Mouse (Mus musculus) monocyte, adult 2 months (primary cell): ENCODE results near the gene Slc16a5.
A peak's percentile ranks its signal among the peaks of the same experiment; 100 is the strongest.
"Not testable (repeated sequence)": the region's sequence is repeated elsewhere in the genome, so short reads cannot be mapped to it uniquely, and the experiment has no call there.

Experiments used
- DNase-seq, 2 experiments: peaks; one replicate each; pipeline ENCODE4 v3.0.0; 2022; ENCODE audit warnings: low spot score in 2 of 2, low read depth in 1 of 2

Slc16a5 gene

GRCm38 (mm10) chr11:115447321-115447885 is 14.9 kb upstream of the Slc16a5 start:
- DNase-seq, result no peak

- DNase-seq, result no peak
Observed at GRCm38 (mm10) chr11:115448075-115448474, 14.2 kb upstream of the Slc16a5 start.

GRCm38 (mm10) chr11:115448998-115449397 is 13.3 kb upstream of the Slc16a5 start:
- DNase-seq, result no peak

DNA sequence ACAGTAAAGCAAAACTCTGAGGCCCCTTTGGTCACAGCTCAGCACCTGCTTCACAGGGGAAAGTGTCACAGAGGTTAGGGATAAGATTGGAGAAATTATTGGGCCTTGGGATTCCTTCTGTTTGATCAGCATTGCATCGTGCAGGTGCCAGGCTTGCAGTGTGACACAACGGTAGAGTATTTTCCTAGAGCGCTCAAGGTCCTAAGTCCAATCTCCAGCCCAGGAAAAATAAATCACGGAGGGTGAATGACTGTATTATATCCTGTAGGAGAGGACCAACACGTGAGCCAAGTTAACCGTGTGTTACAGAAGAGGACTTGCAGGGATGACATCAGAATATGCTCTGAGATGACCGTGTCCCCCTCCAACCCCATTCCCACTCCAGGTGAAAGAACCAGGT is 12.1 kb upstream of the Slc16a5 start:
- no peak for DNase-seq

- no peak for DNase-seq
Observed at GRCm38 (mm10) chr11:115451781-115452241, 10.5 kb upstream of the Slc16a5 start.

DNA sequence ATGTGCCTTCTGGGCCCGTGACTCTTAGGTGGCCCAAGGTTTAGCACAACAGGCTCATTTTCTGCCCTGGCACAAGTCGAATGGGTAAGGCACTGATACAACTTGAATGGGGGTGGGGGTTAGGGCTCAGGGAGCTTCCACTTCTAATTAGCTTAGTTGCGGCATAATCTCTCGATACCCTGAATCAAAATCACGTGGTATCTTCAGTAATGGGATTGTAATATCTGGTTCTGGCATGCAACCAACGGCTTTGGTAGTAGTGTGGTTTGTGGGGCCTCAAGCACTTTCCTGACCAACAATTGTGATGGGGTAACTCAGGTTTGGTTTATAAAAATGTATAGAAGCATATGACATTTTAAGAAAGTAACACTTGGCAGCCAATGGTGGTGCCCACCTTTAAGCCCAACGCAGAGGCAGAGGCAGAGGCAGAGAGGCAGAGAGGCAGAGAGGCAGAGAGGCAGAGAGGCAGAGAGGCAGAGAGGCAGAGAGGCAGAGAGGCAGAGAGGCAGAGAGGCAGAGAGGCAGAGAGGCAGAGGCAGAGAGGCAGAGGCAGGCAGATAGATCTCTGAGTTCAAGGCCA is 9.9 kb upstream of the Slc16a5 start:
- DNase-seq, result no peak

DNA sequence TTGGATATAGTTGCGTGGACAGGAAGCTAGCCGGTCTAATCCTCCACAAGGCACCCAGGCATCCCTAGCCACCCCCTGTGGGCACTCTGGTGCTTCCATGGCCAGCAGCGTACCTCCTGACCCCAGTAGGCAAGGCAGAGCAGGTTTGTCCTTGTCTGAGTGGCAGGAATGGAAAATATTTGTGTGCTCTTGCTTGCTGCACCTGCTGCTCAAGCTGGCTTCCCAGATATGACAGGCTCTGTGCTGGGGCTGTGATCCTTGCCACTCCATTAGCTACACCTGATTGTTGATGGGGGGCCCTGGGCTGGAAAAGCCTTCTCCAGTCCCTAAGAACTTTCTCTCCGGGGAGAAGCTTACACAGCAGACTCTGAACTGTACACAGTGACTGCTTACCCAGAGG is 9.0 kb upstream of the Slc16a5 start:
- DNase-seq, result no peak

- not testable (repeated sequence) for DNase-seq
Observed at GRCm38 (mm10) chr11:115454822-115455221, 7.5 kb upstream of the Slc16a5 start.

DNA sequence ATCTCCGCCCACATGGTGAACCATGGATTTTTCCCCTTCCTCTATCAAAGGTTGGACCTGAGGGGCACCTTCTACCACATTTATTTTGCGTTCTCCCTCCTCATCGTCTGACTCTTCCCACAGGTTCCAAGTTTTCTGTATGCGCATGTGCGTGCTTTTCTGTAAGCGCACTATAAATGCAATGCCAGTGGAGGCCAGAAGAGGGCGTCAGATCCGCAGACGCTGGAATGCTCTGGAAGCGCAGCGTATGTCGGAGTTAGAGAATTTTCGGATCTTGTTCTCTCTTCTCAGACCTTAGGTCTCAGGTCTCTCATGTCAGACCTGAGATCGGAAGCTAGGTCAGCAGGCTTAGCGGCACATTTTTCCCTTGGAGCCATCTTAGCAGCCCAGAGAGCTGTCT is 6.7 kb upstream of the Slc16a5 start:
- DNase-seq, result no peak

- no peak for DNase-seq
Observed at GRCm38 (mm10) chr11:115456182-115456581, 6.1 kb upstream of the Slc16a5 start.

DNA sequence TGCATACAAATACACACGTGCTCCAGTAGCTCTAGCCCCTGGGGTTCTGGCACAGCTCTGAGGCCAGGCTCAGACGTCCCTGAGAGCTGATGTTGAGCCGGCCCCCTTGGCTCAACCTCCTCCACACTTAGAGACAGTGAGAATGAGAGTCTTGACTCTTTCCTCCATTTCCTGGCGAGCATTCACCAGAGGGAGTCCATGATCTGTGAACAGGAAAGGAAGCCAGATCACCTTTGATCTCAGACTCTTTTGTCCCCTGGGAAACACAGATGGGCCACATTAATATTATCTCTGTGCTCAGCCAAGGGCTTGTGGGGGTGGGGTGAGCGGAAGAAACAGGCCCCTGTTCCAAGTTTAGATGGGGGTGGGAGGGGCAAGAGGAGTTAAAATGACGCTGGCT is 4.9 kb upstream of the Slc16a5 start:
- no peak for DNase-seq

DNA sequence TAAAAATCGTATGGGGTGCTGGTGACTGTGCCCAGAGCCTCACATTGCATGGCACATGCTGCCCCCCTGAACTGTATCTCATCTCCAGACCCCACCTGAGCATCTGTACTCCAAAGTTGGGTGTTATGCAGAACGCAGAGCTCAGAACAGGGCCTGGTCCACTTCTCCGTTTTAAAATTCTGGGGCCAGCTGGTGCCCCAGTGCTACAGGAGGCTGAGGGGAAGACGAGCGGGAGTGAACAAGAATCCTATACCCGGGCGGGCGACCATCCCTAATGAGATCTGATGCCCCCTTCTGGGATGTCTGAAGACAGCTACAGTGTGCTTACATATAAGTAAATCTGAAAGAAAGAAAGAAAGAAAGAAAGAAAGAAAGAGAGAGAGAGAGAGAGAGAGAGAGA is 1.3 kb upstream of the Slc16a5 start:
- no peak for DNase-seq

DNA sequence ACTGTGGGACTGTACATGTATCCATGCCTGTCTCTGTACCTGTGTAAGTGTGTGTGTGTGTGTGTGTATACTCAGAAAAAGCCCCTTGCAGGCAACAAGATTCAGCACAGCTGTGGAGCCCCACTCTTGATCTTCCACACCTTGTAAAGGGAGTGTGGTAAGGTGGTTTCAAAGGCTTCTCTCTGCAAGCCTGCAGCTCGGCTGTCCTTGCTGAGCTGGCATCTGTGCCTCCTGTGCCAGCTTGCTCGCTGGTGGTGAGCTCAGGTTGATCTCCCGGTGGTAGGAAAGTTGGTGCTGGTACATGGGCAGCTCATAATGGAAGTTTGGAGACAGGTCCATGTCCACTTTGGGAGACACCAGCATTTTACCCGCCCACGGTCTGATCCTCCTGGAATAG is 430 bp upstream of the Slc16a5 start:
- no peak for DNase-seq

GRCm38 (mm10) chr11:115463397-115463796 is 1.1 kb downstream of the Slc16a5 start:
- no peak for DNase-seq

GRCm38 (mm10) chr11:115464851-115465250 is 2.6 kb downstream of the Slc16a5 start:
- DNase-seq, result no peak

GRCm38 (mm10) chr11:115467217-115467618 is 4.9 kb downstream of the Slc16a5 start:
- no peak for DNase-seq

- no peak for DNase-seq
Observed at GRCm38 (mm10) chr11:115472183-115472582, 9.9 kb downstream of the Slc16a5 start.

DNA sequence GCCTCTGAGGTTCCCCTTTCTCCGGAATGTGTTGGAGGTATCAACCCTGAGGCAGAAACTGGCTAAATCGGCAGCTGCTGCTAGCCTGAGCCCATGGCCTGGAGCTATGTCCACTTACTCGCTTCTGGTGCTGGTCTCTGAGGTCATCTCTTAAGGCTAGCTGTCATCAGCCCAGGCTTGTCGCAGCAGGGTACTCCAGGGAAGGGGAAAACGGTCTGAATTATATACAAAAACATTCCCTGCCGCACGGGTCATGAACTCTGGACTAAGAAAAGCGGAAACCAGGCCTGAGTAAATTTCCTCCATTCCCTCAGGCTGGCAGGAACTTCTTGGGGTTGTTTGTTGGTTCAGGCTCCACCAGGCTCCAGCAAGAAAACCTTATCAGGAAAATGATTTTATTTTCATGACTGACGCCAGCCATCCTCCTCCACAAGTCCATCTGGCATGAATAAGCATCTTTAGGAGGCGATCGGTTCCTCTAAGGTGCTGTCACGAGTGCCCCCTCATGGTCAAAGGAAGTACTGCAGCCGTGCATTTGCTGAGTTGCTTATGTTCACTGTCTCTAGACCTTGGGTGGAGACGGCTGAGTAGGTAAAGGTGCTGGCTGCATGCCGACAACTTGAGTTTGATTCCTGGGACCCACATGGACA is 11.5 kb downstream of the Slc16a5 start:
- peak; percentile 83 to 85 for DNase-seq

DNA sequence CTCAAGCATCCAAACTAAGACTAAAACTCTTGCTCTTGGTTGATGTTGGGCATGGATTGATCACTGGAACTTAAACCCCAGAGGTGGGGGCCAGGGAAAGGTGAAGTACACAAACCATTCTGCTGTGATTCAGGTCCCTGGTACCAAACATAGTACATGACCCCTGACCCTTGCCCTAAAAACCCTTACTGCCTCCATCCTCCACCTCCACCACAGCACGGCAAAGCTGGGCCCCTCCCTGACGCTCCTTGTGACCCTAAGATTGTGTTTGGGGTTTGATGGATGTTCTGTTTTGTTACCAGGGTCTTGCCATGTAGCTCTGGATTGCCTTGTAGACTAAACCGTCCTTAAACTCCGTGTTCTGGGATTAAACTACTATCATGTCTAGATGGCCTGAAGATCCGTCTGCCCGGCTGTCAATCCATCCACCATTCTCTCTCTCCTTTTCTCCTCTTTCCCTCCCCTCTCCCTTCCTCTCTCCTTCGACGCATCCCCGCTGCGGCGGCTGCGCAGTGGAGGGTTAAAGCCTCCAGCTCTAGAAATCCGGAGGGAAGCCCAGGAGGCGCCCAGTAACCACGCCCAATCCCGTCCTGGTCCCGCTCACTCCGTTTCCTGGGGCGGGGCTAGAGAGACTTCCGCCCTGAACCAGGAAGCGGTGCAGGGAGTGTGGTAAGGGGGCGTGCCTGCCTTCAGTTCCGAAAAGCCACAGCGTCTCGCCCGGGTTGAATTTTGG is 12.9 kb downstream of the Slc16a5 start, which contains the start of gene Armc7:
TSS of gene Armc7 (plus strand) at position 643 of the 733 bp plus-strand sequence.
- DNase-seq, result peak; percentile 83 to 86

DNA sequence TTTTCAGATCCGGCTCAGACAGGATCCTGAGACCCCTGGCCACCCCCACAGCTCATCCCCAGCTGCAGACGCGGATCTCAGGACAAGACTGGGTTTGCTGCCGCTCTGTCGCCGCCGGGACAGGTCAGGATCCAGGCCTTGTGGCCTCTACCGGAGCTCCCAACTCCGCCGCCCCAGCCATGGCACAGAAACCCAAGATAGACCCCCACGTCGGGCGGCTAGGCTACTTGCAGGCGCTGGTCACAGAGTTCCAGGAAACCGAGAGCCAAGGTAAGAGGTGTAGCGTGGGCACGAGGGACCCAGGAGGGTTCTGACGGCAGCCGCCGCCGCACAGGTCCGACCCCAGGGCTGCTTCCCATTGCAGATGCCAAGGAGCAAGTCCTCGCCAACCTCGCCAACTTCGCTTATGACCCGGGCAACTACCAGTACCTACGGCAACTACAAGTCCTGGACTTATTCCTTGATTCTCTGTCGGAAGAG is 13.5 kb downstream of the Slc16a5 start:
- no peak for DNase-seq

GRCm38 (mm10) chr11:115476630-115477029 is 14.4 kb downstream of the Slc16a5 start:
- DNase-seq, result not testable (repeated sequence)

DNA sequence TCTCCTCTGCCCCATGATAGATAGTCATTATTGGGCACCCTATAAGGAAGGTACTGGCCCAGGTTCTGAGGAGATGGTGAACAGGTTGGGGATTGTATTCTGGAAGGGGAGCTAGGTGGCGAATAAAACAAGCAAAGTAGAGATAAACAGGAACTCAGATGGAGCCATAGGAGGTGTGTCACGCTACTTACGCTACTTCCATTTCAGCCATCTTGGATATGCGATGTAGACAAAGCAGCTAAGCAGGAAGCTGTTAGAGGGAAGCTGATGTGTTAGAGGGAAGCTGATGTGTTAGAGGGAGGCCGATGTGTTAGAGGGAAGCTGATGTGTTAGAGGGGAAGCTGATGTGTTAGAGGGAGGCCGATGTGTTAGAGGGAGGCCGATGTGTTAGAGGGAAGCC is 15.1 kb downstream of the Slc16a5 start:
- DNase-seq, result not testable (repeated sequence)
